Mouse (Mus musculus): ENCODE data around the gene Pogz. TPM values are rescaled to one million over a fixed set of nuclear protein-coding genes. Genes with fewer than 3 reads are reported as not detected.

The Pogz gene
- 10 to 100 TPM in 2 of 3 experiments, 1 to 10 TPM in 1; 9.4 to 20.5 (median 15.2) TPM for polyA plus RNA-seq (2017; shearing (Covaris generic))

DNA sequence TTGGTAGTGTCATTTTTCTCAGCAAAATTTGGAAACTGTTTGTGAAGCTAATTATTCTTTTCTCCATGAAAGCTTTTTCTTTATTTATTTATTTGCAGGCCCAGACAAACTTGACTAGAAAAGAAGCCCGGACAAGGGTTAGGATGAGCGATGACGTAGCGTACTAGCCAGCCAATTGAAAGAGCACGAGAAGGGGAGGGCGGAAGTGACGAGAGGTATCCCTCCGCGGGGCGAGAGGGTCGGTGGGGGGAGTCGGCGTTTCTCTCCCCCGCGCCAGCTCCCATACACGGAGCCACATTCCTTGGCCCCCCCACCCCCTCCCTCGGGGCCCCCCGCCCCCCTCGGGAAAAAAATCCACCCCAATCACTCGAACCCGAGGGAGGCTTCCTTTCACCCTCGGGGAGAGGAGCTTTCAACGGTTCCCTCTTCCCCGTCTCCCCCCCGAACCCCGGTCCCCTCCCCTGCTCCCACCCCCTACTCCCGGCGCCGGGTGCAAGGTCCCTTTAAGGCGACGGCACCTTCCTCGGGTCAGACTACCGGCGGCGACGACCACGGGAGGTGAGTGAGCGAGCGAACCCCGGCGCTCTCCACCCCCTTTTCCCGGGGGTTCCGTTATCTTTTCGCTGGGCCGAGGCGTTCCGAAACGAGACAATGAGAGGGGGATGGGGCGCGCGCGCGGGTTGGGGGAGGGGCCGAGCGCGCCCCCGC, at the start of gene Pogz:
Gene Pogz, plus strand, starts transcription at position 385 of the 708 bp plus-strand sequence.
- peak; percentile 83 for ATAC-seq

DNA sequence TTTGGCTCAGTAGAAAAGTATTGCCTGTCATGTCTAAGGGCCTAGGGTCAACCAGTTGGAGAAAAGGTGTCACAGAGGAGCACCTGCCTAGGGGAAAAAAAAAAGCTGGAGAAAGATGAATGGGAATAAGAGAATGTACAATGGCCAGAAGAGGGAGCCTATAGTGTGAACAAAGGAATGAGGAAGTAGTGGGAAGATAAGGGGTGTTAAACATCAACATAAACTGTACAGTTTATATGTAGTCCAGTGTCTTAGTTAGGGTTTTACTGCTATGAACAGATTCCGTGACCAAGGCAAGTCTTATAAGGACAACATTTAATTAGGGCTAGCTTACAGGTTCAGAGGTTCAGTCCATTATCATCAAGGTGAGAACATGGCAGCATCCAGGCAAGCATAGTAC, 48.3 kb upstream of the Pogz start:
- no peak for ATAC-seq

DNA sequence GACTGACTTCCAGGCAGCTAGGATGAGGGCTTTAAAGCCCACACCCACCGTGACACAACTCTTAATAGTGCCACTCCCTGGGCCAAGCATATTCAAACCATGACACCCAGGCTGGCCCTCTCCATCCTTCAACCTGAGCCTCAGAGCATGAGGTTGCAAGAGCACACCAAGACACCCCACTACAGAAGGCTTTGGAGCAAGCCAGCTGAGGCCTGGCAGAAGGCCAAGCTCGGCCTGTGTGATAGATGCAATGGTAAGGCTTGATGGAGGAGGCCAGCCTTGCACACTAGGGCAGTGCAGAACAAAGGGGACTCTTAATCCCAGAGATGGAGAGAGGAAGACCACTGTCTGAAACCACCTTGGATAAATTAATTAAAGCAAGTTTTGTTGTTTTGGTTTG, 47.9 kb upstream of the Pogz start:
- ATAC-seq, result no peak

DNA sequence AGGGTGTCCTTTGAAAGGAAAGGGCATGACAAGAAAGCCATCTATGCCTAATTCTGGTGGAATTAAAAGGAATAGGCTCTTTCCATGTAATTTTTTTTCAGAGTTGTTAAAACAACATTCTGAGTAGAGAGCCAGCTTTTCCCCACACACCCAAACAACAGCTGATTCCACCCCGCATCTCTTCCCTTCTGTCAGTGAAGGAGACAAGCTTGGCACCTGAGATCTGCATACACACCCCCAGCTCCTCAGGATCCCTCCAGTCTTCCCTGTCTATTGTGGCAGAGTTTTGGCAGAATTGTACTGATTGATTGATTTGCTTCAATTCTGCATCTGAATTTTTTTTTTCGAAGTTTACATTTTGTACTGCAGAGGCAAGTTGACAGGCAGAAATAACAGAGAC, 45.1 kb upstream of the Pogz start:
- no peak for ATAC-seq

DNA sequence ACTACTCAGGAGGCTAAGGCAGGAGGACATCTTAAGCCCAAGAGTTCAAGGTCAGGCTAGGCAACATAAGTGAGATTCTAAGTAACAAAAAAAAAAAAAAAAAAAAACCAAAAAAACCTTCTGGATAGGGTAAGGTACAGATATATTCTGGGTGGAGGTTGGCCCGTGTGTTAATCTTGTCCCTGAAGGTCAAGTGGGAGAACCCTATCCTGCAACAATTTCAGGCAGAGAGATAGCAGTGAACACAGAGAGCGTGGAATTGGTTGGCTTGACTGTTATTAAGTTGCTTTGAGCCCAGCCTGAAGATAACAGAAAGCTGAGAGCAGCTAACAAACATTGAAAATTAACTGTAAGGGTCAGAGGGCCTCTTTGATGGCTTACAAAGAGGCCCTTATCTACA, 43.7 kb upstream of the Pogz start:
- ATAC-seq, result no peak

DNA sequence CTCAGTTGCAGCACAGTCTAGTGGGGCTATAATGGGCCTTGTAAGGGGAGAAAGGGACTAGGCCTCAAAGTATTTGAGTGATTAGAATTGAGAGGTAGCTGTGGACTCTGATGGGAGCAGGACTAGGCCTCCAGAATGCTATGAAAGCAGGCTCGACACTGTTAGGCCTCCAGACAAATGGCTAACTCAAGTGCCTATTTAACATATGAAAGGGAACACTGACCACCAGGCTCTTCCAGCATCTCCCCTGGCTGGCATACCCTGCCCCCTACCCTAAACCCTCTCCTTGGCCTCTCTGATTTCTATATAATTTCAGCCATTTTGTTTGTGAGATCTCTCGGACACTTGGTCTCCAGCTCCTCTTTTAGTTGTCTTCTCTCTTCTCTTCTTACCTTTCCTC, 43.0 kb upstream of the Pogz start:
- ATAC-seq, result no peak

DNA sequence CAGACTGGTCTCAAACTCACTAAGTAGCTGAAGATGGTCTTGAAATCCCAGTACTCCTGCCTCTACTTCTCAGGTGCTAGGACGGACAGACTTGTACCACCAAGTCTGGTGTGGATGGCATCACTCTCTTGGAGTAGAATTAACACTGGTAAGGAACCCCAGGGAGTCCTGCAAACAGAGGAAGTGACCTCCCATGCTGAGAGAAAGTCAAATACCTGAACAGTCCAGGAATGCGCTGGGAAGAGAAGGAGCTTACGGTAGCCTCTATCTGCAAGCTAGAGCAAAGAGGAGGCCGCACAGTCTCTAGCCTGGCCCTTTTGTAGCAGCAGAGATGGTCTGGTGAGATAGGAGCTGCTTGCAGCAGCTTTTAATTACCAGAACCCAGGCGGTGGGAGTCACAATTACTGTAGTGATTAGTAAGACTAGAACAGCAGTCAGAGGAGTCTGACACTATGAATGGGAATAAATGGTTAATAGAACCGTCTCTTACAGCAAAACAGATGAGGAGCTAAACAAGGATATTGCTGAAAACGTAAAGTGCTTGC, 41.7 kb upstream of the Pogz start:
- ATAC-seq, result no peak

DNA sequence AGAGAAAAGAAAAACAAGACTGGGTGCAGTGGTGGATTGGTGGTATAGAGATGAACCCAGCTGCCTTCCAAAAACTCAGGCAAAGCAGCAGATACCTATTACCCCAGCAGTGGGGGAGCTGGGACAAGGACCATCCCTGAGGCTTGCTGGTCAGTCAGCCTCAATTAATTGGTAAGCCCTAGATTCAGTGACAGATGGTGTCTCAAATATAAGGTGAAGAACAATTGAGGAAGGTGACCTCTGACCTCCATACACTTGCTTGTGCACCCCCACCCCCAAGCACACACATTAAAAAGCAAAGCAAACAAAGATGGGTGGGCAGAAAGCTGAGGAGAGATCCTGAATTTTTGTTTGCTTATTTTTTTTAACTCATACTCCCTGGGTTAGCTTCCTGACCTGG, 41.2 kb upstream of the Pogz start:
- ATAC-seq, result no peak

DNA sequence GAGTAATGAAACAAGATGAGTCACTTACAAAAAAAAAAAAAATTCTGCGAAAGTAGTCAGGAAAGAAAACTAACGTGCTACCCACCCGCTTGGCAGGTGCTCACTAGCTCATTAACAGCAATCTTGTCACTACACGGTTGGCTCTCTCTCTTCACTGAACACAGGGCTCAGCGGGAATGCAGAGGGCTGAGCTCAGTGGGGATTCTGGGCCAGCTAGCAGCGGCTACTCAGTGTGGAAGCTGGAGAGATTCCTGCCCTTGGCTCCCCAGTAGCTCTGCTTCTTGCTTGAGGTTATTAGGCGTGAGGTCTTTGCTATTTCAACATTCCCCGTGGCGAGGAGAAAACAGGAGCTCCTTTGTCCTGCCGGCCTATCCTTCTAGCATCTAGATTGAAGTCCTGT, 33.2 kb upstream of the Pogz start:
- ATAC-seq, result no peak

DNA sequence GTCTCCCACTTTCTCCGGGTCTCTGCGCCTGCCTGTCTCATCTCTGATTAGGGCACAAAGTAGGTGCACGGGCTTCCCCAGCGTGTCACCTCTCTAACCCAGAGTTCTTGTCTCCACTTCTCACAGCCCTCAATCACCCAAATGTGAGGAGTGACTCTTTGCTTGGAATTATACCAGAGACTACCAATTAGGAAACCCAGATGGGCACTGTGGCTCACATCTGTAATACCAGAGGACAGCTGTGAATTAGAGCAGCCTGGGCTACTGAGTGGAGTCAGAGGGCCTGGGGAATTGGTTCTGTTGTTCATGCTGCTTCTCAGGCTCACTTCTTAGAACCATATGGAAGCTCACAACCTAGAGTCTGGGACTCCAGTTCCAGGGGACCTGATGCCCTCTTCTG, 32.4 kb upstream of the Pogz start:
- no peak for ATAC-seq

DNA sequence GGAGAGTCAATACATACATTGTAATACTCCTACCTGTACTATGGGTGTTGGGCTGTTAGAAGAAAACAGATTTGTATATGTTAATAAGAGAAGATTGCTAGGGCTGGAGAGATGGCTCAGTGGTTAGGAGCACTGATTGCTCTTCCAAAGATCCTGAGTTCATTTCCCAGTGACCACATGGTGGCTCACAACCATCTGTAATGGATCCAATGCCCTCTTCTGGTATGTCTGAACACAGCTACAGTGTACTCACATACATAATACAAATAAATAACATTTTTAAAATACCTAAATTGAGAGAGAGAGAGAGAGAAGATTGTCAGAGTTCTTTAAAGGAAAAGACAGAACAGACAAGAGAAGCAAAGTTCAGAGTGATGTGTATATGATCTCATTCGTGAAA, 29.1 kb upstream of the Pogz start:
- ATAC-seq, result no peak

DNA sequence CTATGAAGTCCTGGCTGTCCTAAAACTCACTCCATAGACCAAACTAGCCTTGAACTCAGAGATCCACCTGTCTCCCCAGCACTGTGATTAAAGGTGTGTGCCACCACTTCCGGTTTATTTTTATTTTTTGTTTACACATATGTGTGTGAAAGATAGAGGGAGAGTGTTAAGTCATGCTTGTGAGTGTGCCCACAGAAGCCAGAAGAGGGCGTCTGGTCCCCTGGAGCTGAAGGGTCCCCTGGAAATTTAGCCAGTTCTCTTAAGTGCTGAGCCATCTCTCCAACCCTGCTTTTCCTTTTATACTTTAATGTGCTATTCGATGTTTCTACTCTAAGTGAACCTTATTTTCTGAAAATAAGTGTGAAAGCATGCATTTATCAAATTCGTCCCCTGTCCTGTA, 25.7 kb upstream of the Pogz start:
- no peak for ATAC-seq

DNA sequence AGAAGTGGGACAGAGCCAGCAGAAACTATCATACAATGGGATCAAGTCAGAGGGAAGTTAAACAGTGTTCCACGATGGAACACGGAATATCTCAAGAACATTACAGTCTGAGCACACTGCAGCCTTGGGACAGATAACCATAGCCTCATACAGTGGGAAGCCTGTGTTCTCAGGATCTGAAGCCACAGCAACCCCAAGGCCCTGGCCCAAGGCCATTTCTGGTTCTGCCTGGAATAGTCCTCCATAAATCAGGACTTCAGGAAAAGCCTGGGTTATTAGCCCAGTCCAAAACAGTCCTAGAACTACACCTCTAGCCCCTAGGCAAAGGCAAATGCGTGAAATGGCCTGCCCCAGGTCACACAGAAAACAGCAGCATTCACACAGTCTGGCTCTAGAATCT, 23.7 kb upstream of the Pogz start:
- no peak for ATAC-seq

DNA sequence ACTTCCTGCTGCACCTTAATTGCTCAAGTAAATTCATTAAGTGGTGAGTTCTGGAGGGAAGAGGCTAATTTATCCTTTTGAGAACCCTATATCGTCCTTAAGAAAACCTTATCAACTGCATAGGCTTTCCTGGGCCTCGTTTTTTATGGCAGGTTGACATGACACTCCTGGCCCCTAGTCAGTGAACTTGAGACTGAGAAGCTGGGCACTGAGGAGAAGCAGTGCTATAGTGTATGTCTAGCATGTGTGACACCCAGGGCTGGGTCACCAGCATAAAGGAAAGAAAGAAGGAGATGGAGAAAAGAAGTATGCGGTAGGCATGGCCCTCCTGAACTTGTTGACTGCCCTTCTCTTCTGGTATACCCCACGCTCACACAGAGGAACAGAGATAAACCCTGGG, 23.3 kb upstream of the Pogz start:
- no peak for ATAC-seq

DNA sequence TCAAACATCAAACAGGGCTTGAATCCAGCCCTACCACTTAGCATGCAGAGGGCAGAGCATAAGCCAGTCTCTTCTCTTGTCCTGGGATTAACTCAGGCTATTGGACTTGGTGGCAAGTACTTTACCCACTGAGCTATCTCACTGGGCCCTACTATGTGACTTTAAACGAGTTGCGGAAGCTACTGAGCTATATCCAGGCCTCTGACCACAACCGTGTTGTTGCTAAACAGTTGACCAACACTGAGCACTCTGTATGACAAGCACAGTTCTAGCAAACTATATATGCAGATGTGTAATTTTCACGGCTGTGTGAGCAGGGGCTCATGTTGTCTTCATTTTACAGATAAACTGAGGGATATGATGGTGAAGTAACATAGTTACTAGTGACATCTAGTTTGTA, 22.7 kb upstream of the Pogz start:
- no peak for ATAC-seq

DNA sequence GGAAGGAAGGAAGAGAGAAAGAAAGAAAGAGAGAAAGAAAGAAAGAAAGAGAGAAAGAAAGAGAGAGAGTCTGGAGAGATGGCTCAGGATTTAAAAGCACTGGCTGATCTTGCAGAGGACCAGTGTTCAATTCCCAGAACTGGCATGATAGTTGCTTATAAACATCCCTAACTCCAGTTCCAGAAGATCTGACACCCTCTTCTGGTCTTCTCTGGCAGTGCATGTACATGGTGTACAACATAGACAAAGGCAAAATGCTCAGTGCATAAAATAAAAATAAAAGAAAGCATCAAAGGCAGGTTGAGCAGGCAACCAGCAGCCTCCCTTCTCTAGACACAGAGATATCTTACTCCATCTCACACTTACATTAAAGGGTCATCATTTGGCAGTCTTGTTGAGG, 21.8 kb upstream of the Pogz start:
- ATAC-seq, result no peak

DNA sequence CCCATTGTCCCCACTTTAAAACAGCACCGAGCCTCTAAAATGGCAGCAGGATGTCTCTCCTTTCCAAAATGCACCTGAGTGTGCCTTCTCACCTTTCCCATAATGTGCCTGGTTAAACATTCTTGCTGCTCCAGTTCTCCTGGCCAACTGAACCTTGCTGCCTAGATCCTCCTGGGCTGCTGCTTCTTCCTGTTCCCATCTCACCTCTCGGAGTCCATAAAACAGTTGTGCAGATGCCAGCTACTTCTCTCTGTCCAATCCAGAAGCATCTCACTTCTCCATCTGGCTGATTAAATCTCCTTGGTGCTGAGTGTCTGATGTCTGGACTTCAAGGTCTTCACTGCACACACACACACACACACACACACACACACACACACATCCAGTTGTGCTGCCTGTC, 19.6 kb upstream of the Pogz start:
- ATAC-seq, result no peak

DNA sequence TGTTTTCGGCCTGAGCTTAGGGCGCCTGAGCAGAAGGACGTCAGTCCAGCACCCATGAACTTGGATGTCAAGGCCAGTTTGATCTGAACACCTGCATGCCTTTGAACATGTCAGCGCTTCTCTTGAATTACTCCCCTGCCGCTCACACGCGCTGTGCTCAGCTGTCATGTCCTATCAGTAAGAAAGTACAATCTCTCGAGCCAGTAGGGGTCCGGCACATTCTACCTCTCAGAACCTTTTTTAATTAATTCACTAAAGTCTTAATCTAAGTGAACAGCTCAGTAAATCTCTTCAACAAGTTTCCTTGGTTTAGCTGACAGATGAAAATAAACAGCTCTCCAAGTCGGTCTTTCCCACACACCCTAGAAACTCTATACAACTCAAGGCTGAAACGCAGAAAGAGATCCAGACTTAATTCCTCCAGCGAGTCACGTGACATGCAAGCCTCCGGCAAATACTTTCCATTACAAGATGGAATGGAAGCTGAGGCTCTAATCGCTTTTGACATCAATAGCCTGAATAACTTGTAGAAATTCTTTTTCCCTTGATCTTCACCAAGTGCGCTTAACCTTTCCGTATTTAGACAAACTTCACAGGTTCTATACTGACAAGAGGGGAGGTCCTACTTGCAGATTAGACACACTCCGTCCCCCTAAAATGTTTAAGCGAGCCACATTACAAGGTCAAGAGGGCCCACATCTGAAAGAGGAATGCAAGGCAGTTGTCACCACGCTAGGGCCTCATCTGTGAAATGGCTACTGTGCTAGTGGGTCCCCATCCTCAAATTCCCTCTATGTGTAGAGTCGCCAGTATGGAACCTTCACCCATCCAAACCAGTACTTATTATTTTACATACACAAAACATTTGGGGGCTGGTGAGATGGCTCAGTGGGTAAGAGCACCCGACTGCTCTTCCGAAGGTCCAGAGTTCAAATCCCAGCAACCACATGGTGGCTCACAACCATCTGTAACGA, 17.6 kb upstream of the Pogz start:
- ATAC-seq, result no peak

DNA sequence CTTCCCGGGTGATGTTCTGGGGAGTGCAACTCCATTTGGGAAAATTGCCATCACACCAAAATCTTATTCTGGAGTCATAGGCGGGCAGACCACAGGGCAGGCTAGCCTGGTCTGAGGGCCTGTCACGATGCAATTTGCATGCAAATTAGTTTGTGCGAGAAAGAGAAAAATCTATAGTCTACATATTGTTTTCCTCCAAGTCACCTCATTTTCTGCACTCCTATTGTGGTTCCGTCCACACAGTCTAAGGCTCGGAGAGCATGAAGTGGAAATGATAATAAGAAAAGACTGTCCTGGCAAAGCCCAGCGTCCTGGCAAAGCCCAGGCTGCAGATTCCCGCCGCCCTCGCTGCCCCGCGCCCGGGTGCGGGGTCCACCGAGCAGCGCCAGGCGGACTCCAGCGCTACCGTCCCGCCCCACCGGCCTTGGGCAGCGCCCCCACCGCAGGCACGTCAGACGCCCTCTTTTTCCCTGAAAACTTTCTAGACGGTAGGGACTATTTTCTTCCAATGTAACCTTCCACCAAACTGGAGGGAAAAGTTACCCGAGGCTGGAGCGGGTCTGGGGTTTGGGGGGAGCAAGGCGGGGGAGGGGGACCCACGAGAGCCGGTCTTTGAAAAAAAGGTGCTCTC, 16.2 kb upstream of the Pogz start:
- no peak for ATAC-seq

DNA sequence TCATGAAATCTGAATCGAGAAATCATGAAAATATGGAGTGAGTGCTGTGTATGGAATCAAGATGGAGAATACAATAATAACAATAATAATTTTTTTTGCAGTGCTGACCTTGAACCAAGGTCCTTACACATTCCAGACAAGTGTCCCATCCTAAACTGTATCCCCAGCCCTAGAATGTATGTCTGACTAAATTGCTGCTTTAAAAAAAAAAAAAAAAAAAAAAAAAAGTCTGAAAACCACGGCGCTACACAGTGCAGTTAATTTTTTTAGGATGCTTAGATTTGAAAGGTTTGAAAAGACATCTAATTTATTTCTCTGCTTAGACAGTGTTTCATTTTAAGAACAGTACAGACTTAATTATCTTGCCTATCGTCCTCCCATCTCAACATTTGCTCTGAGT, 15.3 kb upstream of the Pogz start:
- no peak for ATAC-seq

DNA sequence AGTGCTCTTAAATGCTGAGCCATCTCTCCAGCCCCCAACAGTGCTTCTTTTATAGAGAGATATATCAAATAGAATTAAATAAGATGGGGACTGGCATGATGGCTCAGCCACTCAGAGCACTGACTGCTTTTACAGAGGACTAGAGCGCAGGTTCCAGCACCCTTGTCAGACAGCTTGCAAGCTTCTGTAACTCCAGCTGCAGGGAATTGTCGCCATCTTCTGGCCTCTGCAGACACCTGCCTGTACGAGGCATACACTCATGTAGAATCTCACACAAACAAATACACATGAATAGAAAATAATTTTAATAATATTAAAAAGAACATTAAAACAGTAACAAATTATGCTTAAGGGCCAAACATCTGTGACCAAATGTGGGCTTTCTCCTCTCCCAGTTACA, 13.3 kb upstream of the Pogz start:
- no peak for ATAC-seq

DNA sequence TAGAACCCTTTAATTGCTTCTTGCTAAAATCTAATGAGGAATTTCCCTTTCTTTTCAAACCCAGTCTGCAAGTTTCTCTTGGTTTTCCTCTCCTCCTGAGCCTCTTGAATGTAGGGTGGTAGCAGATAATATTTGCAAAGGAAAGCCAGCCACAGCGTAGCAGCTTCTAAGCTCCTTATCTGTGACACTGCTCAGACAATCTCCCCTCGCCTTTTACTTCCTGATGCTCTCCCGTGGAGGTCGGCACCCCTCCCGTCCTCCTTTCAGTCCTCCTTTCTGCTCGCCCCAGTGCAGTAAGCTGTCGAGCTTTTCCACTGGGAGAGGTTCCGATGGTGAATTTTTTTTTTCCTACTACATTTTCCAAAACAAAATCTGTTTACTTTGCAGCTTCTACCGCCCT, 5.3 kb upstream of the Pogz start:
- ATAC-seq, result no peak

DNA sequence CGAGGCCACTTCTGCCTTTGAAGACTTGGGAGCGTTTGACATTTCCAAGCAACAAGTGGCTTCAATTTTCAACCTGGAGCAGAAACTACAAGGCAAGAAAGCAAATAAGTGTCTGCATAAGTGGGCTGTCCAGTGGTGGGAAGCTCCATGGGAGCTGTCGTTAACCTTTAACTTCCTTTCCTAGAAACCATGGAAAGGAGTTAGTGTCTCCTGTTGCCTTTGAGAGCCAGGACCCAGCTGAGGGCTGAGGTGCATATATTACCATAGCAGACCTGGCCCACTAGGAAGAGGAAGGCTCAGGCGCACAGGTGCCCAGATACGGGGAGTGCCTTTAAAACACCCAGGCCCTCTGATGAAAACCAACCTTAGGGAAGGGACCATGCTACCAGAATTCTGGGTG, 4.7 kb upstream of the Pogz start:
- ATAC-seq, result no peak

Measured in inflammation-experienced regulatory T-cells, adult 6 months (primary cell).